Mouse (Mus musculus): ENCODE results near the gene Edn1. TPM values are rescaled to one million over a fixed set of nuclear protein-coding genes. Genes with fewer than 3 reads are reported as not detected.

Edn1 gene
- total and polyA plus RNA-seq, 3 experiments: not detected

DNA sequence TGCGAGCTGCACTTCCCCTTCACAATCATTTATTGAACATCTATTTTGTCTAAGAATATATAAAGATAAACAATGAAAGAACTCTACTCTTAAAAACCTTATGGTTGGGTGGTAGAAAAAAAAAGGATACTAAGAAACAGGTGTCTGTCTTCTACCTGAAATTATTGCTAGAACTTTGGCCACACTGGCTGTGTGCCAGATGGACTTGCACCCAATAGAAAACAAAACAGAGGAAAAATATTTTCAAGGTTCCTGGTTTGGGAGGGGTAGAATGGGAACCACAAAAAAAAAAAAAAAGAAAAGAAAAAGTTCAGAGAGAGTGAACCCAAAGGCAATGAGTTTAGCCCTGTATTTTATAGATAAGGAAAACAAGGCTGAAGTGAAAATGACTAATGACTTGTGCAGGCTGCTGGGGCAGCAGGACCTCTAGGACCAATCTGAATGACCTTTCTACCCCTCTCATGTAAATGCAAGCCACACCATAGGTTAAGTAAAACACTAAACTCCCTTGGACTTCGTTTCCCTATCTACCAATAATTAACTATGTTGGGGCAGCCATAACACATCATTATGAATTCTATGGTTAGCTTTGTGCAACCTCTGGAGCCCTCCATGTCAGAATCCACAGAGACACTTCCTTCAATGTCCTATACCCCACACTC lies 40.7 kb downstream of the Edn1 start:
- Histone ChIP-seq H3K27me3 (ENCODE audit: control insufficient read depth in 1 of 2, insufficient read depth in 2 of 2, low read length in 2 of 2) (no peaks in the 10 kb centered on the region), H3K9ac (ENCODE audit: control insufficient read depth, low read depth, low read length, poor library complexity, severe bottlenecking) (no peak overlapping the region), H3K4me1 (ENCODE audit: control insufficient read depth in 1 of 2, insufficient read depth in 2 of 2, low read length in 2 of 2) (no peaks in the 10 kb centered on the region), H3K27ac (ENCODE audit: control insufficient read depth, low read depth, low read length) (no peak overlapping the region), H3K36me3 (ENCODE audit: control insufficient read depth in 1 of 2, insufficient read depth in 2 of 2, low read length in 2 of 2) (no peaks in the 10 kb centered on the region), H3K4me3 (ENCODE audit: control insufficient read depth in 1 of 2, insufficient read depth in 1 of 2, low read depth in 2 of 2, low read length in 2 of 2) (no peak overlapping the region), H3K79me2 (ENCODE audit: control insufficient read depth, insufficient read depth, low read length, poor library complexity) (no peaks in the 10 kb centered on the region), H3K9me3 (replicated peaks; ENCODE audit: insufficient read depth, low read length) (no peaks in the 10 kb centered on the region)
- no peak for DNase-seq (ENCODE audit: low read depth, low spot score)
- TF ChIP-seq ZKSCAN1 (IDR thresholded peaks at IDR 0.05; ENCODE audit: low read depth, low read length) (no peak), TAL1 (IDR thresholded peaks at IDR 0.05; ENCODE audit: low read length) (no peak), ZC3H11A (IDR thresholded peaks at IDR 0.05; ENCODE audit: low read depth, low read length) (no peak), MXI1 (IDR thresholded peaks at IDR 0.05; ENCODE audit: low read depth, low read length) (no peak), GATA1 (IDR thresholded peaks at IDR 0.05; ENCODE audit: low read depth, low read length) (no peak), ELF1 (IDR thresholded peaks at IDR 0.05; ENCODE audit: low read depth, low read length) (no peak), ETS1 (IDR thresholded peaks at IDR 0.05; ENCODE audit: low read depth, low read length) (no peak), SMC3 (IDR thresholded peaks at IDR 0.05; ENCODE audit: low read depth, low read length) (no peak), MAZ (IDR thresholded peaks at IDR 0.05; ENCODE audit: low read depth, low read length) (no peak), TCF12 (IDR thresholded peaks at IDR 0.05; ENCODE audit: low read depth, low read length) (no peak), MAFK (IDR thresholded peaks at IDR 0.05; ENCODE audit: borderline replicate concordance, low read depth, low read length) (no peak), POLR2AphosphoS5 (IDR thresholded peaks at IDR 0.05; ENCODE audit: borderline replicate concordance, low read depth, low read length) (no peak), USF2 (IDR thresholded peaks at IDR 0.05; ENCODE audit: borderline replicate concordance in 1 of 2, insufficient read depth in 1 of 2, low read depth in 1 of 2, low read length in 2 of 2) (no peak), KAT2A (conservative IDR thresholded peaks at IDR 0.05; ENCODE audit: low read depth, low read length) (no peak), CHD2 (IDR thresholded peaks at IDR 0.05; ENCODE audit: low read length) (no peak), EP300 (IDR thresholded peaks at IDR 0.05; ENCODE audit: low read depth in 1 of 2, low read length in 2 of 2) (no peak), CHD1 (IDR thresholded peaks at IDR 0.05; ENCODE audit: low read depth, low read length) (no peak), ZMIZ1 (IDR thresholded peaks at IDR 0.05; ENCODE audit: low read depth, low read length) (no peak), POLR2A (IDR thresholded peaks at IDR 0.05; ENCODE audit: control insufficient read depth in 1 of 2, insufficient read depth in 1 of 2, low read depth in 1 of 2, low read length in 2 of 2, poor library complexity in 1 of 2) (no peak)

DNA sequence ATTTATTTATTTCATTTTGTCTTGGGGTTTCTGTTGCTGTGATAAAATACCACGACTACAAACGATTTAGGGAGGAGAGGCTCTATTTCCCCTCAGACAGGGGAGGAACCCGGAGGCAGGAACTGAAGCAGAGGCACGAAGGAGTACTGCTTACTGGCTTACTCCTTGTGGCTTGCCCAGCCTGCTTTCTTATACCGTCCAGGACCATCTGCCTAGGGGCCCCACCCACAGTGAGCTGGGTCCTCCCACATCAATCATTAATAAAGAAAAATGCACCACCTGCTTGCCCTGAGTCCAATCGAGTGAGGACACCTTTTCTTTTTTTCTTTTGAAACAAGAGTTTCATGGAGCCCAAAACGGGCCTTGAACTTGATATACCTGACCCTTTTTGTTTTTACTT lies 44.2 kb downstream of the Edn1 start:
- Histone ChIP-seq H3K9ac (ENCODE audit: control insufficient read depth, low read depth, low read length, poor library complexity, severe bottlenecking) (no peak overlapping the region), H3K36me3 (ENCODE audit: control insufficient read depth in 1 of 2, insufficient read depth in 2 of 2, low read length in 2 of 2) (no peaks in the 10 kb centered on the region), H3K4me3 (ENCODE audit: control insufficient read depth in 1 of 2, insufficient read depth in 1 of 2, low read depth in 2 of 2, low read length in 2 of 2) (no peak overlapping the region), H3K79me2 (ENCODE audit: control insufficient read depth, insufficient read depth, low read length, poor library complexity) (no peaks in the 10 kb centered on the region), H3K4me1 (ENCODE audit: control insufficient read depth in 1 of 2, insufficient read depth in 2 of 2, low read length in 2 of 2) (no peaks in the 10 kb centered on the region), H3K27me3 (ENCODE audit: control insufficient read depth in 1 of 2, insufficient read depth in 2 of 2, low read length in 2 of 2) (no peaks in the 10 kb centered on the region), H3K9me3 (replicated peaks; ENCODE audit: insufficient read depth, low read length) (no peaks in the 10 kb centered on the region), H3K27ac (ENCODE audit: control insufficient read depth, low read depth, low read length) (no peak overlapping the region)
- no peak for DNase-seq (ENCODE audit: low read depth, low spot score)
- TF ChIP-seq MAFK (IDR thresholded peaks at IDR 0.05; ENCODE audit: borderline replicate concordance, low read depth, low read length): no peak
- no peak for TF ChIP-seq POLR2AphosphoS2 (IDR thresholded peaks at IDR 0.05; ENCODE audit: low read length)
- no peak for TF ChIP-seq GATA1 (IDR thresholded peaks at IDR 0.05; ENCODE audit: low read depth, low read length)
